Mouse (Mus musculus): ENCODE data around the gene Sprtn. TPM values are rescaled to one million over a fixed set of nuclear protein-coding genes. Genes with fewer than 3 reads are reported as not detected.
A peak's percentile ranks its signal among the peaks of the same experiment; 100 is the strongest.

The Sprtn gene
- polyA plus RNA-seq, 1 experiment, result 9.1 TPM

DNA sequence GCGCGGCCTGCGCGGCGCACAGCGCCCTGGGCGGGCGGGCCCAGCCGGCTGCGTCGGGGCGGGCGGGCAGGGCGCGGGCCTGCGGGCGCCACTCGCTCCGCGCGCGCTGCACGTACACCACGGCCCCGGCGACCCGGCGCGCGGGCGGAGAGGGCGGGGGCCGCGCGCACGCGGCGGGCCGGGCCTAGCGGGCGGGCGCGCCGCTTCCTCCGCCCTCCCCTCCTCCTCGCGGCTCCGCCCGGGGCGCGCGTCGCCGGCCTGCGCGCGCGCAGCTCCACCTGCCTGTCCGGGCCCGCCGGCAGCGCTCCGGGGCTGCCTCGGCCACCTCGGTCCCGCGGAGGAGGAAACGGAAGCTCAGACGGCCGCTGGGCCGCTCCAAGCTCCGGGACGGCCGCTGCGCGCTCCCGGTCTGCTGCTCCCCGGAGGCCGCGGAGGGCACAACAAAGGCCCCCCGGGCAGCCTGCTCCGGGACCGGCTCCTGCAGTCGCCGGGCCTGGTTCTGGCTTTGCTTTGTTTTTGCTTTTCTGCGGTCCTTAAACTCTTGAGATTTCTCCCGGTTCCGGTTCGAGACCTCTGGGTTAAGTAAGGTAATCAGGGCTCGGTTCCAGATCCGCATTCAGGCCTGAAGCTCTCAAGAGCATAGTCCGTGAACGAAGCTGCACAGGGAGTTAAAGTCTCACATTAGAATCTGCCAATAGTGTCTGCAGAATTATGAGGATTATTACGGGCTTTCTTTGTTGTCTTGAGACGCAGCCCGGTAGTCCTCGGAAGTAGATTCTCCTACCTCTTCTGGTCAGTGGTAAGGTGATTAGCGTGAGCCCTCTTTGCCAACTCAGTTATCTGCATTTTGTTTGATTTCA lies 51.8 kb downstream of the Sprtn start, which contains the start of gene Egln1:
TSS of gene Egln1 (minus strand) at position 116 of the 860 bp plus-strand sequence.
- peaks cover 57% of the 10 kb centered on the region for H3K79me2 ChIP-seq (ENCODE audit: control insufficient read depth, insufficient read depth)
- no peaks in the 10 kb centered on the region for H3K27me3 ChIP-seq (ENCODE audit: control insufficient read depth, insufficient read depth, insufficient read length)
- peak within 1 kb of the TSS; percentile 93 for H3ac ChIP-seq (ENCODE audit: control insufficient read depth, insufficient read length, low read depth)
- TF ChIP-seq MAX (IDR thresholded peaks at IDR 0.05) (peak; percentile 50), MYOD1 (IDR thresholded peaks at IDR 0.05; ENCODE audit: control insufficient read depth, insufficient read length, low read depth) (no peak)
- peak within 1 kb of the TSS; percentile 83 for H3K4me3 ChIP-seq (ENCODE audit: insufficient read depth, poor library complexity, severe bottlenecking)
- peaks cover 37% of the 10 kb centered on the region for H3K79me3 ChIP-seq (ENCODE audit: low read depth)
- no peaks in the 10 kb centered on the region for H3K36me3 ChIP-seq (ENCODE audit: control insufficient read depth, insufficient read depth)

- H3K27me3 ChIP-seq (ENCODE audit: control insufficient read depth, insufficient read depth, insufficient read length), result no peaks in the 10 kb centered on the region
- H3K79me3 ChIP-seq (ENCODE audit: low read depth), result peaks cover 31% of the 10 kb centered on the region
- H3K4me3 ChIP-seq (ENCODE audit: insufficient read depth, poor library complexity, severe bottlenecking), result peak overlapping the region; percentile 83
- no peak for TF ChIP-seq USF1 (IDR thresholded peaks at IDR 0.05; ENCODE audit: low read depth)
- no peak for TF ChIP-seq MYOG (IDR thresholded peaks at IDR 0.05; ENCODE audit: control insufficient read depth, extremely low read depth, insufficient read length)
- no peak for TF ChIP-seq FOSL1 (IDR thresholded peaks at IDR 0.05; ENCODE audit: insufficient read depth, low read length, poor library complexity, severe bottlenecking)
- no peak for TF ChIP-seq CEBPB (IDR thresholded peaks at IDR 0.05; ENCODE audit: low read depth)
- no peak for TF ChIP-seq MYOD1 (IDR thresholded peaks at IDR 0.05; ENCODE audit: control insufficient read depth, insufficient read length, low read depth)
- no peak for TF ChIP-seq CTCF (IDR thresholded peaks at IDR 0.05; ENCODE audit: control insufficient read depth, insufficient read depth, insufficient read length)
- no peak for TF ChIP-seq MAX (IDR thresholded peaks at IDR 0.05)
- H3K79me2 ChIP-seq (ENCODE audit: control insufficient read depth, insufficient read depth), result peaks cover 51% of the 10 kb centered on the region
- no peaks in the 10 kb centered on the region for H3K36me3 ChIP-seq (ENCODE audit: control insufficient read depth, insufficient read depth)
- H3ac ChIP-seq (ENCODE audit: control insufficient read depth, insufficient read length, low read depth), result peak overlapping the region; percentile 93
These were observed 52.4 kb downstream of the Sprtn start for GRCm38 (mm10) chr8:124950069-124950456.

DNA sequence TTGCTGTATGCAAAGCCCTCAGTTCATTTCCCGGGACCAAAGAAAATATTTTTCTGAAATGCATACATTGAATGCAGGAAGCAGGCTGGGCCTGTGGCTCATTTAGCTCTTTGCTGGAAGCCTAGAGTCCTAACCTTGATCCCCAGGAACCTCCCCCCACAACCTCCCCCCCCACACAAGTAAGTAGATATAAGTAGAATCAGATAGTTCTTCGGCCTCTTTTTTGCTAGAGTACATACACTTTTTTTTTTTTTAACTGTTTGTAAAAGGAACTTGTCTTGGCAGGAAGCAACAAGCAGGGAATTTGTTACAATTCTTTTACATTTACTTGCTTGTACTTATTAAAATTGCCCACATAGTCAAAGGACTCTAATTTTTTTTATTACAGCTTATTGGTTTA lies 53.2 kb downstream of the Sprtn start:
- no peaks in the 10 kb centered on the region for H3K27me3 ChIP-seq (ENCODE audit: control insufficient read depth, insufficient read depth, insufficient read length)
- peaks cover 43% of the 10 kb centered on the region for H3K79me2 ChIP-seq (ENCODE audit: control insufficient read depth, insufficient read depth)
- H3ac ChIP-seq (ENCODE audit: control insufficient read depth, insufficient read length, low read depth), result no peak overlapping the region
- peaks cover 23% of the 10 kb centered on the region for H3K79me3 ChIP-seq (ENCODE audit: low read depth)
- H3K4me3 ChIP-seq (ENCODE audit: insufficient read depth, poor library complexity, severe bottlenecking), result no peak overlapping the region
- no peak for TF ChIP-seq MYOG (IDR thresholded peaks at IDR 0.05; ENCODE audit: control insufficient read depth, extremely low read depth, insufficient read length)
- H3K36me3 ChIP-seq (ENCODE audit: control insufficient read depth, insufficient read depth), result no peaks in the 10 kb centered on the region

GRCm38 (mm10) chr8:124953188-124953587 lies 55.5 kb downstream of the Sprtn start:
- peaks cover 20% of the 10 kb centered on the region for H3K79me2 ChIP-seq (ENCODE audit: control insufficient read depth, insufficient read depth)
- TF ChIP-seq MYOD1 (IDR thresholded peaks at IDR 0.05; ENCODE audit: control insufficient read depth, insufficient read length, low read depth), result no peak
- TF ChIP-seq CTCF (IDR thresholded peaks at IDR 0.05; ENCODE audit: control insufficient read depth, insufficient read depth, insufficient read length), result no peak
- no peak for TF ChIP-seq FOSL1 (IDR thresholded peaks at IDR 0.05; ENCODE audit: insufficient read depth, low read length, poor library complexity, severe bottlenecking)
- TF ChIP-seq MAX (IDR thresholded peaks at IDR 0.05), result no peak
- TF ChIP-seq USF1 (IDR thresholded peaks at IDR 0.05; ENCODE audit: low read depth), result no peak
- no peak for TF ChIP-seq CEBPB (IDR thresholded peaks at IDR 0.05; ENCODE audit: low read depth)
- no peak for TF ChIP-seq MYOG (IDR thresholded peaks at IDR 0.05; ENCODE audit: control insufficient read depth, extremely low read depth, insufficient read length)
- no peaks in the 10 kb centered on the region for H3K27me3 ChIP-seq (ENCODE audit: control insufficient read depth, insufficient read depth, insufficient read length)

GRCm38 (mm10) chr8:124954572-124955082 lies 56.9 kb downstream of the Sprtn start:
- Histone ChIP-seq H3ac (ENCODE audit: control insufficient read depth, insufficient read length, low read depth) (no peak overlapping the region), H3K4me3 (ENCODE audit: insufficient read depth, poor library complexity, severe bottlenecking) (no peak overlapping the region), H3K79me2 (ENCODE audit: control insufficient read depth, insufficient read depth) (peaks cover 11% of the 10 kb centered on the region), H3K36me3 (ENCODE audit: control insufficient read depth, insufficient read depth) (no peaks in the 10 kb centered on the region), H3K27me3 (ENCODE audit: control insufficient read depth, insufficient read depth, insufficient read length) (no peaks in the 10 kb centered on the region), H3K79me3 (ENCODE audit: low read depth) (no peaks in the 10 kb centered on the region)
- TF ChIP-seq MAX (IDR thresholded peaks at IDR 0.05) (peak; percentile 22), MYOD1 (IDR thresholded peaks at IDR 0.05; ENCODE audit: control insufficient read depth, insufficient read length, low read depth) (peak; percentile 25), CEBPB (IDR thresholded peaks at IDR 0.05; ENCODE audit: low read depth) (peak; percentile 30), CTCF (IDR thresholded peaks at IDR 0.05; ENCODE audit: control insufficient read depth, insufficient read depth, insufficient read length) (no peak)

More at GRCm38 (mm10) chr8:124953188-124953587, 55.5 kb downstream of the Sprtn start:
- H3ac ChIP-seq (ENCODE audit: control insufficient read depth, insufficient read length, low read depth), result no peak overlapping the region
- H3K4me3 ChIP-seq (ENCODE audit: insufficient read depth, poor library complexity, severe bottlenecking), result no peak overlapping the region
- peaks cover 2% of the 10 kb centered on the region for H3K79me3 ChIP-seq (ENCODE audit: low read depth)
- H3K36me3 ChIP-seq (ENCODE audit: control insufficient read depth, insufficient read depth), result no peaks in the 10 kb centered on the region

Other genes starting within 250 kb of the Sprtn start
- gene 2310022B05Rik, start 234.5 kb upstream of the Sprtn start, polyA plus RNA-seq (2012; fragmentation: generic; extraction: Trizol), result 52.1 TPM
- 23.0 TPM for gene Ttc13, start 175.9 kb upstream of the Sprtn start, polyA plus RNA-seq (2012; fragmentation: generic; extraction: Trizol)
- 11.4 TPM for gene Arv1, start 175.7 kb upstream of the Sprtn start, polyA plus RNA-seq (2012; fragmentation: generic; extraction: Trizol)
- gene Fam89a, start 146.1 kb upstream of the Sprtn start, polyA plus RNA-seq (2012; fragmentation: generic; extraction: Trizol), result 1.5 TPM
- not detected for gene Trim67, start 104.8 kb upstream of the Sprtn start, polyA plus RNA-seq (2012; fragmentation: generic; extraction: Trizol)
- 59.9 TPM for gene Gnpat, start 34.9 kb upstream of the Sprtn start, polyA plus RNA-seq (2012; fragmentation: generic; extraction: Trizol)
- gene 2810004N23Rik, start 34.8 kb upstream of the Sprtn start, polyA plus RNA-seq (2012; fragmentation: generic; extraction: Trizol), result 27.9 TPM
- gene Exoc8, start 181 bp upstream of the Sprtn start, polyA plus RNA-seq (2012; fragmentation: generic; extraction: Trizol), result 10.7 TPM
- 29.7 TPM for gene Egln1, start 51.4 kb downstream of the Sprtn start, polyA plus RNA-seq (2012; fragmentation: generic; extraction: Trizol)
- 50.9 TPM for gene Tsnax, start 115.1 kb downstream of the Sprtn start, polyA plus RNA-seq (2012; fragmentation: generic; extraction: Trizol)
- gene Disc1, start 156.3 kb downstream of the Sprtn start, polyA plus RNA-seq (2012; fragmentation: generic; extraction: Trizol), result 0.12 TPM